Comparison of ENCODE assay signal across 10 mouse cellular contexts in genomic region chr1:35786668-35787213, GRCm38 (mm10).
"Had no signal": no experiment of that assay in that cellular context is flagged by ENCODE, and none has a peak within 500 bp of the region (broad histone marks: within the 10 kb centered on the region; RNA-seq: fewer than 3 reads in every experiment).

No protein-coding gene starts in this region.

- H3K27ac ChIP-seq: left cerebral cortex, adult 2 months; limb, embryonic 10.5 days; liver, embryonic 12.5 days had no signal

- H3K27me3 ChIP-seq: liver, embryonic 12.5 days had no signal

- H3K4me2 ChIP-seq: liver, embryonic 12.5 days had no signal

- H3K4me3 ChIP-seq: left cerebral cortex, adult 2 months; limb, embryonic 10.5 days; liver, embryonic 12.5 days had no signal

- H3K9me3 ChIP-seq: limb, embryonic 10.5 days; liver, embryonic 12.5 days had no signal

- ATAC-seq: hindbrain, embryonic 16.5 days; inflammation-experienced regulatory T-cells, adult 6 months; intestine, postnatal 0 days; liver, embryonic 12.5 days had no signal

- DNase-seq: kidney, postnatal 10 days; right cerebral cortex, postnatal 14 days; thymus, adult 2 months; thymus, postnatal 25 days had no signal

- H3K9ac ChIP-seq: liver, embryonic 12.5 days had no signal

- H3K36me3 ChIP-seq: limb, embryonic 10.5 days; liver, embryonic 12.5 days had no signal

- H3K4me1 ChIP-seq: limb, embryonic 10.5 days; liver, embryonic 12.5 days had no signal
